In genomic region chr15:80278121-80278759, GRCm38 (mm10) we compare ENCODE assay signal across 16 mouse cellular contexts. TPM values are rescaled to one million over a fixed set of nuclear protein-coding genes. Genes with fewer than 3 reads are reported as not detected.
DNase-seq lines count a peak whose midpoint lies in the region; ATAC-seq and TF ChIP-seq lines count a peak whose summit lies in the region.
"Had no signal": no experiment of that assay in that cellular context is flagged by ENCODE, and none has a peak within 500 bp of the region (broad histone marks: within the 10 kb centered on the region; RNA-seq: fewer than 3 reads in every experiment).

No protein-coding gene starts in this region.

- 76% methylated on average over 4 of the region's 5 CpGs for WGBS in midbrain, postnatal 0 days

- no peak for TF ChIP-seq CTCF in midbrain, postnatal 0 days (IDR thresholded peaks at IDR 0.05)

- no peaks in the 10 kb centered on the region for H3K4me1 ChIP-seq in midbrain, postnatal 0 days (ENCODE audit: insufficient read depth, low read length)
- H3K4me1 ChIP-seq: liver, embryonic 13.5 days had no signal

- H3K4me3 ChIP-seq in midbrain, postnatal 0 days (ENCODE audit: low read depth, low read length): no peak overlapping the region
- H3K4me3 ChIP-seq: liver, embryonic 13.5 days; midbrain, embryonic 10.5 days; myocyte had no signal

- no peak overlapping the region for H3K4me2 ChIP-seq in midbrain, postnatal 0 days (ENCODE audit: low read depth, low read length, poor library complexity, severe bottlenecking)
- H3K4me2 ChIP-seq: liver, embryonic 13.5 days had no signal

- peak; percentile 91 for ATAC-seq in frontal cortex, adult (ENCODE audit: low TSS enrichment)
- no peak for ATAC-seq in midbrain, postnatal 0 days (ENCODE audit: low FRiP score)
- ATAC-seq: lung, postnatal 0 days had no signal

- DNase-seq in frontal cortex, postnatal 25 days (ENCODE audit: low spot score in 2 of 2): no peak
- DNase-seq in cerebellum, adult 18-20 months: peak; percentile 67 to 82
- DNase-seq in frontal cortex, adult 2 months (ENCODE audit: extremely low spot score in 1 of 2, low spot score in 1 of 2): peak; percentile 88 to 89
- DNase-seq in right cerebral cortex, postnatal 10 days (ENCODE audit: low spot score in 2 of 2): peak; percentile 82 to 90
- no peak for DNase-seq in kidney, adult 18-20 months
- no peak for DNase-seq in adrenal gland, adult 8-10 months
- no peak for DNase-seq in midbrain, postnatal 0 days (ENCODE audit: low spot score)
- DNase-seq: liver, embryonic 13.5 days had no signal

- H3K36me3 ChIP-seq in midbrain, postnatal 0 days (ENCODE audit: insufficient read depth, low read length): no peaks in the 10 kb centered on the region
- H3K36me3 ChIP-seq: liver, embryonic 13.5 days; midbrain, embryonic 10.5 days had no signal

- no peak overlapping the region for H3K9ac ChIP-seq in midbrain, postnatal 0 days (replicated peaks; ENCODE audit: low read length, poor library complexity, severe bottlenecking)
- H3K9ac ChIP-seq: liver, embryonic 13.5 days had no signal

- H3K9me3 ChIP-seq in midbrain, postnatal 0 days (ENCODE audit: low read length): no peaks in the 10 kb centered on the region
- H3K9me3 ChIP-seq: liver, embryonic 13.5 days; midbrain, embryonic 10.5 days had no signal

- H3K27me3 ChIP-seq in midbrain, postnatal 0 days (ENCODE audit: insufficient read depth, low read length): peaks cover 4% of the 10 kb centered on the region; the same call in 1 of the 2 replicates

- H3K27ac ChIP-seq in midbrain, postnatal 0 days (ENCODE audit: low read depth, low read length): no peak overlapping the region
- H3K27ac ChIP-seq: liver, embryonic 13.5 days; midbrain, embryonic 10.5 days had no signal

RNA-seq across cellular contexts. Expression of gene Cacna1i, which starts 8.8 kb away (rescaled TPM):
- 35.7 and 40.9 TPM in 2 replicates for polyA plus RNA-seq in frontal cortex, adult 2 months (2012; rRNA removed)
- 1 to 10 TPM in 1 of 4 experiments, under 1 TPM in 3; 0.32 to 1.0 (median 0.77) TPM for total RNA-seq in adrenal gland, adult 8-10 months (2022)
- 14.6 and 23.2 TPM in 2 replicates for total RNA-seq in midbrain, postnatal 0 days (2014; rRNA removed)
- polyA plus RNA-seq in midbrain, postnatal 0 days (2015; fragmentation: Nextera tagmentation; extraction: Ambion mirVana): 0.65 and 1.1 TPM in 2 replicates
- polyA plus RNA-seq: embryonic facial prominence, embryonic 11.5 days; heart, embryonic 16.5 days; kidney, embryonic 16.5 days; liver, embryonic 13.5 days; lung, postnatal 0 days; stomach, embryonic 16.5 days had no signal

RNA-seq across cellular contexts. Expression of gene Rps19bp1, which starts 14.1 kb away (rescaled TPM):
- 46.5 and 47.8 TPM in 2 replicates for polyA plus RNA-seq in frontal cortex, adult 2 months (2012; rRNA removed)
- 10 to 100 TPM; 32.7 to 41.0 (median 38.4) TPM for total RNA-seq in adrenal gland, adult 8-10 months (2022)
- 34.5 and 43.8 TPM in 2 replicates for total RNA-seq in midbrain, postnatal 0 days (2014; rRNA removed)
- 86.9 and 87.1 TPM in 2 replicates for polyA plus RNA-seq in midbrain, postnatal 0 days (2015; fragmentation: Nextera tagmentation; extraction: Ambion mirVana)

RNA-seq across cellular contexts. Expression of gene Atf4, which starts 23.3 kb away (rescaled TPM):
- polyA plus RNA-seq in frontal cortex, adult 2 months (2012; rRNA removed): 206 and 220 TPM in 2 replicates
- total RNA-seq in adrenal gland, adult 8-10 months (2022): 100 to 1,000 TPM; 141 to 245 (median 164) TPM
- 151 and 168 TPM in 2 replicates for total RNA-seq in midbrain, postnatal 0 days (2014; rRNA removed)
- 107 and 110 TPM in 2 replicates for polyA plus RNA-seq in midbrain, postnatal 0 days (2015; fragmentation: Nextera tagmentation; extraction: Ambion mirVana)

RNA-seq across cellular contexts. Expression of gene AC140267.1, which starts 42.6 kb away (rescaled TPM):
- polyA plus RNA-seq in frontal cortex, adult 2 months (2012; rRNA removed): not detected in 2 replicates
- 10 to 100 TPM in 3 of 4 experiments, 1 to 10 TPM in 1; 8.7 to 29.0 (median 17.7) TPM for total RNA-seq in adrenal gland, adult 8-10 months (2022)
- total RNA-seq in midbrain, postnatal 0 days (2014; rRNA removed): not detected in 2 replicates
- 5.1 and 5.6 TPM in 2 replicates for polyA plus RNA-seq in midbrain, postnatal 0 days (2015; fragmentation: Nextera tagmentation; extraction: Ambion mirVana)
- polyA plus RNA-seq: embryonic facial prominence, embryonic 11.5 days; liver, embryonic 13.5 days; lung, postnatal 0 days; myocyte had no signal

RNA-seq across cellular contexts. Expression of gene Mief1, which starts 44.4 kb away (rescaled TPM):
- 14.9 and 15.6 TPM in 2 replicates for polyA plus RNA-seq in frontal cortex, adult 2 months (2012; rRNA removed)
- total RNA-seq in adrenal gland, adult 8-10 months (2022): 10 to 100 TPM; 44.4 to 49.4 (median 48.5) TPM
- 46.3 and 47.2 TPM in 2 replicates for total RNA-seq in midbrain, postnatal 0 days (2014; rRNA removed)
- 19.4 and 21.9 TPM in 2 replicates for polyA plus RNA-seq in midbrain, postnatal 0 days (2015; fragmentation: Nextera tagmentation; extraction: Ambion mirVana)

Comparison
In these comparisons a context has a peak if more than half of its experiments do, and no peak if none do; other contexts are left out.
1. DNase-seq: peak in cerebellum, adult 18-20 months (2 of 2), frontal cortex, adult 2 months (2 of 2) and right cerebral cortex, postnatal 10 days (2 of 2); none in frontal cortex, postnatal 25 days (0 of 2), kidney, adult 18-20 months (single experiment), adrenal gland, adult 8-10 months (single experiment) and midbrain, postnatal 0 days (single experiment).